Mouse (Mus musculus) mouse trophoblast stem cell (cell line): ENCODE measurements at regions not wholly inside any gene's neighbourhood (a gene's known extent, or its start where the extent isn't known, plus 50 kb on each side); places are given as distances from the start of the nearest gene placed in this dataset.
"Not testable (repeated sequence)": the region's sequence is repeated elsewhere in the genome, so short reads cannot be mapped to it uniquely, and the experiment has no call there.

Experiments used
- in situ Hi-C, 2 experiments: fragments of 300-500 bp; cut with MseI, MboI; formaldehyde crosslinking; loops; 2 replicates in 1 of 2; 3 replicates in 1 of 2; pipeline ENCODE4 v1.15.1; 2025

GRCm38 (mm10) chr9:115775112-115775511 is 134.1 kb upstream of the Gadl1 start:
- in situ Hi-C loops = no loop called here

- in situ Hi-C loops = no loop called here
Observed at GRCm38 (mm10) chr9:115775858-115776257, 133.4 kb upstream of the Gadl1 start.

- in situ Hi-C loops = no loop called here
Observed at GRCm38 (mm10) chr9:115777097-115777864, 132.0 kb upstream of the Gadl1 start.

- in situ Hi-C loops = no loop called here
Observed at GRCm38 (mm10) chr9:115778862-115779261, 130.4 kb upstream of the Gadl1 start.

- in situ Hi-C loops = no loop called here
Observed at GRCm38 (mm10) chr9:115799330-115799729, 109.9 kb upstream of the Gadl1 start.

GRCm38 (mm10) chr9:115800624-115801023 is 108.6 kb upstream of the Gadl1 start:
- in situ Hi-C loops = no loop called here

GRCm38 (mm10) chr9:115803071-115803470 is 106.2 kb upstream of the Gadl1 start:
- in situ Hi-C loops = no loop called here

- in situ Hi-C loops = no loop called here
Observed at GRCm38 (mm10) chr9:115805224-115805623, 104.0 kb upstream of the Gadl1 start.

- in situ Hi-C loops = no loop called here
Observed at GRCm38 (mm10) chr9:115806018-115806702, 103.1 kb upstream of the Gadl1 start.

- in situ Hi-C loops = no loop called here
Observed at GRCm38 (mm10) chr9:115840186-115840585, 69.1 kb upstream of the Gadl1 start.

GRCm38 (mm10) chr9:115840791-115841190 is 68.5 kb upstream of the Gadl1 start:
- in situ Hi-C loops = no loop called here

GRCm38 (mm10) chr9:115841684-115842083 is 67.6 kb upstream of the Gadl1 start:
- in situ Hi-C loops = no loop called here

GRCm38 (mm10) chr9:115844340-115844739 is 64.9 kb upstream of the Gadl1 start:
- in situ Hi-C loops = no loop called here

- in situ Hi-C loops = no loop called here
Observed at GRCm38 (mm10) chr9:115845091-115845490, 64.2 kb upstream of the Gadl1 start.

GRCm38 (mm10) chr9:115847289-115848074 is 61.8 kb upstream of the Gadl1 start:
- in situ Hi-C loops = no loop called here

- in situ Hi-C loops = not testable (repeated sequence)
Observed at GRCm38 (mm10) chr9:115853210-115853842, 55.9 kb upstream of the Gadl1 start.

GRCm38 (mm10) chr9:115857301-115857700 is 52.0 kb upstream of the Gadl1 start:
- in situ Hi-C loops = no loop called here

- in situ Hi-C loops = no loop called here
Observed at GRCm38 (mm10) chr9:115858848-115859247, 50.4 kb upstream of the Gadl1 start.
